Mouse (Mus musculus) erythroblast, embryonic 14.5 days (primary cell): Measurements from ENCODE around the gene Zpr1.

Experiments used
- GATA1 ChIP-seq: IDR thresholded peaks from 2 replicates; pipeline ENCODE4 v1.6.1; 2012; ENCODE audit warnings: low read length, inconsistent platforms, mixed read lengths
- TAL1 ChIP-seq: IDR thresholded peaks from 3 replicates; pipeline ENCODE4 v1.6.1; 2012; ENCODE audit warnings: low read length, inconsistent platforms, mixed read lengths

GRCm38 (mm10) chr9:46259111-46259510, 13.8 kb upstream of the Zpr1 start:
- TF ChIP-seq GATA1 (no peak), TAL1 (no peak)
